35 mouse cellular contexts compared by ENCODE assay signal in genomic region chr2:124621972-124622621, GRCm38 (mm10).
A peak's percentile ranks its signal among the peaks of the same experiment; 100 is the strongest.
DNase-seq lines count a peak whose midpoint lies in the region; ATAC-seq lines count a peak whose summit lies in the region.
"Had no signal": no experiment of that assay in that cellular context is flagged by ENCODE, and none has a peak within 500 bp of the region (broad histone marks: within the 10 kb centered on the region; RNA-seq: fewer than 3 reads in every experiment).

No protein-coding gene starts in this region.

- H3K4me1 ChIP-seq in forebrain, embryonic 12.5 days, result peaks cover 3% of the 10 kb centered on the region; the same call in 1 of the 2 replicates
- H3K4me1 ChIP-seq: liver, embryonic 13.5 days had no signal

- peak; percentile 88 for ATAC-seq in activated CD4-positive, CD25-positive, alpha-beta regulatory T cell, adult 4 months
- ATAC-seq in megakaryocyte, adult 5-6 weeks (ENCODE audit: poor library complexity, severe bottlenecking), result peak; percentile 82
- ATAC-seq in forebrain, embryonic 12.5 days (ENCODE audit: low FRiP score), result no peak
- ATAC-seq: intestine, embryonic 15.5 days; midbrain, embryonic 16.5 days had no signal

- H3K9me3 ChIP-seq in forebrain, embryonic 12.5 days, result no peaks in the 10 kb centered on the region
- H3K9me3 ChIP-seq: embryonic facial prominence, embryonic 13.5 days; hindbrain, embryonic 10.5 days; hindbrain, embryonic 15.5 days; intestine, embryonic 15.5 days; limb, embryonic 10.5 days; limb, embryonic 15.5 days; liver, embryonic 13.5 days; neural tube, embryonic 13.5 days had no signal

- H3K27me3 ChIP-seq in splenic B cell, adult 2 months (ENCODE audit: control insufficient read depth, insufficient read depth, low read length, poor library complexity, severe bottlenecking), result no peaks in the 10 kb centered on the region
- no peaks in the 10 kb centered on the region for H3K27me3 ChIP-seq in forebrain, embryonic 12.5 days
- H3K27me3 ChIP-seq: embryonic facial prominence, embryonic 13.5 days; hindbrain, embryonic 15.5 days; intestine, embryonic 15.5 days; liver, embryonic 13.5 days; neural tube, embryonic 13.5 days had no signal

- H3K27ac ChIP-seq in forebrain, embryonic 12.5 days, result no peak overlapping the region
- H3K27ac ChIP-seq: embryonic facial prominence, embryonic 13.5 days; gastrocnemius, adult 2 months; hindbrain, embryonic 10.5 days; hindbrain, embryonic 15.5 days; intestine, embryonic 15.5 days; kidney, postnatal 0 days; limb, embryonic 10.5 days; limb, embryonic 15.5 days; liver, embryonic 13.5 days; macrophage; neural tube, embryonic 13.5 days; stomach, postnatal 0 days had no signal

- H3K36me3 ChIP-seq in splenic B cell, adult 2 months (ENCODE audit: control insufficient read depth, insufficient read depth, low read length, poor library complexity, severe bottlenecking), result no peaks in the 10 kb centered on the region
- H3K36me3 ChIP-seq in forebrain, embryonic 12.5 days (replicated peaks), result no peaks in the 10 kb centered on the region
- H3K36me3 ChIP-seq: embryonic facial prominence, embryonic 13.5 days; G1E; hindbrain, embryonic 10.5 days; hindbrain, embryonic 15.5 days; intestine, embryonic 15.5 days; limb, embryonic 10.5 days; limb, embryonic 15.5 days; liver, embryonic 13.5 days; neural tube, embryonic 13.5 days had no signal

- WGBS in forebrain, embryonic 12.5 days, result 86% methylated on average over 6 of the region's 6 CpGs

- peak; percentile 31 for DNase-seq in lung, postnatal 36 days
- no peak for DNase-seq in lung, postnatal 10 days
- peak; percentile 18 for DNase-seq in splenic B cell, adult 2 months (ENCODE audit: low read depth, low spot score)
- DNase-seq in yolk sac, embryonic 10.5 days (ENCODE audit: low spot score), result no peak
- DNase-seq: adrenal gland, postnatal 10 days; cerebellum, adult 9-10 months; cerebellum, postnatal 36 days; gastrocnemius, adult 2 months; gastrocnemius, postnatal 36 days; heart, postnatal 14 days; kidney, adult 8-10 months; kidney, postnatal 4 days; layer of hippocampus, postnatal 36 days; liver, embryonic 13.5 days; lung, adult 2 months; retina, postnatal 1 day; right cerebral cortex, postnatal 14 days; thymus, adult 18-20 months; thymus, postnatal 25 days had no signal

- no peak overlapping the region for H3K4me3 ChIP-seq in forebrain, embryonic 12.5 days (replicated peaks)
- H3K4me3 ChIP-seq: embryonic facial prominence, embryonic 13.5 days; gastrocnemius, adult 2 months; hindbrain, embryonic 10.5 days; hindbrain, embryonic 15.5 days; intestine, embryonic 15.5 days; limb, embryonic 10.5 days; limb, embryonic 15.5 days; liver, embryonic 13.5 days; neural tube, embryonic 13.5 days had no signal

- no peak overlapping the region for H3K9ac ChIP-seq in forebrain, embryonic 12.5 days
- H3K9ac ChIP-seq: embryonic facial prominence, embryonic 13.5 days; hindbrain, embryonic 15.5 days; intestine, embryonic 15.5 days; limb, embryonic 15.5 days; liver, embryonic 13.5 days; neural tube, embryonic 13.5 days had no signal

- H3K4me2 ChIP-seq in forebrain, embryonic 12.5 days, result no peak overlapping the region
- H3K4me2 ChIP-seq: embryonic facial prominence, embryonic 13.5 days; hindbrain, embryonic 15.5 days; intestine, embryonic 15.5 days; limb, embryonic 15.5 days; liver, embryonic 13.5 days; midbrain, embryonic 11.5 days; neural tube, embryonic 13.5 days had no signal

Comparison
In these comparisons a context has a peak if more than half of its experiments do, and no peak if none do; other contexts are left out.
1. DNase-seq: peak in lung, postnatal 36 days (single experiment) and splenic B cell, adult 2 months (single experiment); none in lung, postnatal 10 days (single experiment) and yolk sac, embryonic 10.5 days (single experiment).